Mouse (Mus musculus): ENCODE results near the gene Slc46a3.

GRCm38 (mm10) chr5:147916171-147916570, 21.6 kb upstream of the Slc46a3 start:
- TF ChIP-seq POLR2A (IDR thresholded peaks at IDR 0.05; ENCODE audit: low read depth, low read length) (no peak), CTCF (IDR thresholded peaks at IDR 0.05; ENCODE audit: borderline replicate concordance, insufficient read depth, low read length) (no peak)

Measured in embryonic fibroblast, embryonic 13.5 days (primary cell).